Mouse (Mus musculus) kidney, adult 2 months (tissue): ENCODE measurements around the gene Rbmx2.

Experiments used
- CTCF ChIP-seq: fragments of 200-500 bp; conservative IDR thresholded peaks from 2 replicates; pipeline ENCODE4 v1.5.1; 2011; ENCODE audit warnings: low read depth, mild to moderate bottlenecking, control low read depth, low read length, moderate library complexity, mixed read lengths; ENCODE audit not compliant: insufficient read depth, insufficient read length
- POLR2A ChIP-seq: fragments of 200-500 bp; IDR thresholded peaks from one replicate; pipeline ENCODE4 v1.6.1; 2011; ENCODE audit warnings: low read depth, low read length, control low read depth

DNA sequence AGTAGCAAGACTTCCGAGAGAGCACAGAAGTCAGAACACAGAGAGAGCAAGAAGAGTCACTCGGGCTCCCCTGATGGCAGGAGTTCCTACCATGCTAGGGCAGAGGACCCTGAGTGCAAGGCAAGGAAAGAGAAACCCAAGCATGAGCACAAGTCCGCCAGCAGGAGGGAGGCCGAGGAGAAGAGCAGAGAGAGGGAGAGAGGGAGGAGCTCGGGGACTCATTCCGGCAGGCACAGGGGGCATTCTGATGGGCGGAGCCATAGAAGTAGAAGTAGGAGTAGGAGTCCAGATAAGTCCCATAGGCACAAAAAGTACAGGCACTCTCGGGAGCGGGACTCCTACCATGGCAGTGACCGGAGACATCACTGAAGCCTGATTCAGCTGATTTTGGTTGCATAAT is 14.9 kb downstream of the Rbmx2 start:
- TF ChIP-seq CTCF (no peak), POLR2A (no peak)
